Mouse (Mus musculus): Measurements from ENCODE around the gene Dlx3.

Gene Dlx3

DNA sequence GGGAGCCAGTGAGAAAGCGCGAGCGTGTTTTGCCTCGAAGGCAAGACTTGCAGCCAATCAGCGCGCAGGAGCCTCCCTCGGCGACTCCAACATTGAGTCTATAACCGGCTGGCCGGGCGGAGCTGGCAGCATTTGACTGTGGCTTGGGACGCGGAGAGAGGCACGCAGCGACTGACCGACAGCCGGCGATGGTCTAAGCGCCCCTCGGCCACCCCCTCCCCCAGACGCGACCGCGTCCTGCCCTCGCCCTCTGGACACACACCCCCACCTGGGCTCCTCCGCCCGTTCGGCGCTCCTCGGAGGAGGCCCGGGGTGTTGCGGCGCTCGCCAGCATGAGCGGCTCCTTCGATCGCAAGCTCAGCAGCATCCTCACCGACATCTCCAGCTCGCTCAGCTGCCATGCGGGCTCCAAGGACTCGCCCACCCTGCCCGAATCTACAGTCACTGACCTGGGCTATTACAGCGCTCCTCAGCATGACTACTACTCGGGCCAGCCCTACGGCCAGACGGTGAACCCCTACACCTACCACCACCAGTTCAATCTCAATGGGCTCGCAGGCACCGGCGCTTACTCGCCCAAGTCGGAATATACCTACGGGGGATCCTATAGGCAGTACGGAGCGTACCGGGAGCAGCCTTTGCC, at the start of gene Dlx3:
Gene Dlx3, plus strand, starts transcription at position 130 of the 643 bp plus-strand sequence.
- TF ChIP-seq GATA4 (IDR thresholded peaks at IDR 0.05; ENCODE audit: insufficient replicate concordance, low read length), result no peak

DNA sequence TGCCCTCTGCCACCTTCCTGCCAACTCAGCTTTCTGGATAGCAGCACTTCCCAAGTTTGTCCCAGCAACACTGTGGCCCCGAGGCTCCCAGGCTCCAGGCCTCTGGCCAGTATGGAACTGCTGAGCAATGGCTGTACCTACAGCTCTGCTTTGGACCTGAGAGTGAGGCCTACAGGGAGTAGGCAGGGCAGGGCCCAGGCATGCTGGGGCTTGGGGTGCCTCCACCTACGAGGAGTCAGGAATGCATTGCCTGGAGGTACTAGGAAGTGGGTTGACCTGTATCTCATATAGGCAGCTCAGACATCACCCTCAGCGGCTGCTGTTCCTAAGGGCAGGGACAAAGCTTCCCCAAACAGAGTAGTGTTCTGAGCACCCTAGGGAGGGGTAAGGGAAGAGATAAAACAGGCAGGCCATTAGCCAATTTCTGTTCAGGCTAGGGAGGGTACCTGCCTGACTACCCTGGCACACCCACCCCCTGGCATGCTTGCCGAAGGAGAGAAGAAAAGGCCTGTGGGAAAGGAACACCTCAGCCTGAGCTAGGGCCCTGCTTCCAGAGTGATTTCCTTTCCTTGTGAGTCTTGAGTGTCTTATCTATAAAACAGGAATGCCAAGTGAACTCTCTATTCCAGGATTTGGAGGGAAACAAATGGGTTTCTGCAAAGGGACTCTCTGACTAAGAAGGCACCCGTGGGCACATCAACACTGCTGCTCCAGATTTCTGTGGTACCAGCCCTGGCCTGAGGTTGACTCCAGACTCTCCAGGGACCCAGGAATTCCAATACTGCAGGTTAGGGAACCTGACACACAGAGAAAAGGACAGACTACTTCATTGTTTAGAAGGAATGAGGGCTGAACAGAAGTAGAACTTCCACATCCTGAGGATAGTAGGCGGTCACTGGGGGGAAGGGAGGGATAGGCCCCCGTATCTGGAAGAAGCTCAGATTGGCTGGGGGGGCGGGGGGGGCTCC, 49.5 kb upstream of the Dlx3 start:
- no peak for TF ChIP-seq GATA4 (IDR thresholded peaks at IDR 0.05; ENCODE audit: insufficient replicate concordance, low read length)

DNA sequence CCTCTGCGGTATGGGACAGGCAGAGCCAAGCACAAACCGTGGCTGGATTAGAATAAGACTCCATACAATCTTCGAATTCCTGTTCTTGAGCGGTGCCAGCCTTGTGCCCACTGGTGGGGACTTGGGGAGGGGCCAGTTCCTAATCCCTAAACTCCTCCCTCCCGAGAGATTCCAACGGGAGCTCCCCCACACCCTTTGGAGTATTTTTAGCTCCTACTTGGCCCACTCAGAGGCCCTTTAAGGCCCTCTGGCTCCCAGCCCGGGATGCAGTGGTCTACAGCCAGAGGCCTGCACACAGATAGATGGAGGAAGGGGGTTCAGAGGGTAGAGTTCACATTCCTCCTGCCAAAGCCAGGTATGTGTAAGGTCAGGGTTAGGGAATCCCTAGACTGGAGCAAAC, 48.7 kb upstream of the Dlx3 start:
- no peak for TF ChIP-seq GATA4 (IDR thresholded peaks at IDR 0.05; ENCODE audit: insufficient replicate concordance, low read length)

DNA sequence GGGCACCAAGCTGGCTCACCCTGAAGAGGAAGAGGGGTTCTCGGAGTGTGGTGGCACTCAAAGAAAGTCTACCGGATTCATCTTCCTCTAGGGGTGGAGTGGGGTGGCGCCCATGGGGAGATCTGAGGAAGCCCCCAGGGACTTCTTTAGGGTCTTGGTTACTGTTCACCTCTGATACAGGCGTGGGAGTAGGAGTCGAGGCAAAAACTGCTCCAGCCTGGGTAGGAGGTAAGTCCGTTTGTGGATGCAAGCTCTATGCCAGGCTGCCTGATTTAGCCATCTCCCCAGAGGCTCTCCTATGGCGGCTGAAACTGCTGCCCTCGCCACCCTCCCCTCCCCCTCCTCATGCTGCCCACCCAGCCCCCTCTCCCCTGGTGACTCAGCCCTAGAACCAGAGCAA, 47.8 kb upstream of the Dlx3 start:
- TF ChIP-seq GATA4 (IDR thresholded peaks at IDR 0.05; ENCODE audit: insufficient replicate concordance, low read length), result no peak

DNA sequence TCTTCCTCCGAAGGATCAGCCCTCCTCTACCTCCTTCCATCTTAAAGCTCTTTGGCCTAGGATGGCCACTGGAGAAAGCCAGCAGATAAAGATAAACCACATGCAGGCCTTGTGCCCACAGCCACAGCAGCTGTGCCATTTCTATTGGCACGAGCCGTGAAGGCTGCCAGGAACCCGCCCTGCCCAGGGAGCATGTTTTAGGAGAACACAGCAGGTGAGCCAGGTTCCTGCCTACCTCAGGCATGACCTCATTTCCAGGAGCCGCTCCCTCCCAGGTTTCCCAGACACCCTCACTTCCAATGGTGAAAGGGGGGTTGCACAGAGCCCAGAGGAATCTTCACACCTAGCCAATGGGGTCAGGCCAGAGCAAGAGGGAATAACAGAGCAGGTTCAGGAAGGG, 47.1 kb upstream of the Dlx3 start:
- TF ChIP-seq GATA4 (IDR thresholded peaks at IDR 0.05; ENCODE audit: insufficient replicate concordance, low read length), result no peak

DNA sequence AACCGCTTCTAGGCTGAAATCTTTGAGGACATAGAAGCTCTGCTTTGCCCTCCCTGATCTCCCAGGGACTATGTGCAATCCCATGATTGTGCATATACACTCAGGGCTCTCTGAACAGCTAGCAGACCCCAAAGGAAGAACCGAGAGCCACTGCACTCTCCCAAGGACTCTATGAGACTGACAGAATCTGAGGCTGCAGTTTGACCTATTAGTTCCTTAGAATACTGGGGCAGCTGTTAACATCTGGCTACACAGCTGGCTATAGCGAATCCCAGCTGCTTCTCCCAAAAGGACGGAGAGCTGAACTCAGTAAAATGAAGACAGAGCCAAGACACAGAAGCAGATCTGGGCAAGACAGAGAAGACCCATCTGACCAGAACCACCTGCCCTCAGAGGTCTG, 46.1 kb upstream of the Dlx3 start:
- TF ChIP-seq GATA4 (IDR thresholded peaks at IDR 0.05; ENCODE audit: insufficient replicate concordance, low read length), result no peak

DNA sequence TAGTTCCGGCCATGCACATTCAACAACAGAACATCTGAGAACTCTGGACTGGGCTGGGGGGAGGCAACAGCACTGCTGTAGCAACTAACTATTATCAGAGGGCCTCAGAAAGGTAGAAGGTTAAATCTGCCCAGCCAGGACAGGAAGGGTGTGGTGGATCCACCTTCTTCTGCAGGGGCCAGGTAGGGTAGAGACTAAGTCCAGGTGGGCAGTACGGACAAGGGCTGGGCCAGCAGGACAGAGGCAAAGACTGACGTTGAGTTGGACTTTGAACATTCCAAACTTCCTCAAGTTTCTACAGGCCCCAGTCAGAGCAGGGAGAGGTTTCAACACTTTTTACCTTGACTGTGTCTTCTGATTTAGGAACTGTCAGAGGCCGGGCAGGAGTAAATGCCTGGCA, 45.2 kb upstream of the Dlx3 start:
- TF ChIP-seq GATA4 (IDR thresholded peaks at IDR 0.05; ENCODE audit: insufficient replicate concordance, low read length), result no peak

DNA sequence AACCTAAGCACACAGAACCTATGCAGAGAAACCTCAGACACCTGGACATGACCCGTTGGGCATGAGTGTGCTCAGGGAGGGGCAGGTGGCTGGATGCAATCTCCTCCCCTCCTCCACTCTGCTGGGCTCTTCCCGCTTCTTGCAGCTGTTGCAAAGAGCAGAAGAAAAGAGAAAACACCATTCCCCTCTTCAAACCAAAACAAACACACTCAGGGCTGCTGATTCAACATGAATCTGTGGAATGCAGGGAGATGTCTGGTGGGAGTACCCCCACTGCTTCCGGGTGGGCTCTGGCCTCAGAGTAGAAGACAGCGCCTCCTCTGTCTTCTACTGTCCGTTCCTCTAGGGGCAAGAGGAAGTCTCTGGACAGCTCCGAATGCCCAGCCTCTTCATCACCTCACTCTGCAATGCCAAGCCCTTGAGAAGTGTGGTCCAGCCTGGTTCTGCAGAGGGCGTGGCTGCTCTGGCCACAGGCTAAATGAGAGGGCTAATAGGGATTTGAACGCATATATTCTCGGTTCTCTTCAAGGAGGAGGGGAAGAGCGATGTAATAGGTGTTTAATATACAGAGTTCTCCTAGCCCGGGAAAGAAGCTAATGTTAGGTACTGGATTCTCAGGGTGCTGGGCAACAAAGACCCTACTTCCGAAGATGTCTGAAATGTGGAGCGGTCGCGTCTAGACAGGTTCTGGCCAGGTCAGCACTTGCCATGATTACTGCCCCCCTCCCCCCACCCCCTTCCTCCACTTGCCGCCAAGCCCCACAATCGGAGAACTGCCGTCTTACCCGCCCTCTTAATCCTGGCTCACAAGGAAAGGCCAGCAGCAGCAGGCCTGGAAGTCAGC, 44.5 kb upstream of the Dlx3 start:
- TF ChIP-seq GATA4 (IDR thresholded peaks at IDR 0.05; ENCODE audit: insufficient replicate concordance, low read length), result no peak

DNA sequence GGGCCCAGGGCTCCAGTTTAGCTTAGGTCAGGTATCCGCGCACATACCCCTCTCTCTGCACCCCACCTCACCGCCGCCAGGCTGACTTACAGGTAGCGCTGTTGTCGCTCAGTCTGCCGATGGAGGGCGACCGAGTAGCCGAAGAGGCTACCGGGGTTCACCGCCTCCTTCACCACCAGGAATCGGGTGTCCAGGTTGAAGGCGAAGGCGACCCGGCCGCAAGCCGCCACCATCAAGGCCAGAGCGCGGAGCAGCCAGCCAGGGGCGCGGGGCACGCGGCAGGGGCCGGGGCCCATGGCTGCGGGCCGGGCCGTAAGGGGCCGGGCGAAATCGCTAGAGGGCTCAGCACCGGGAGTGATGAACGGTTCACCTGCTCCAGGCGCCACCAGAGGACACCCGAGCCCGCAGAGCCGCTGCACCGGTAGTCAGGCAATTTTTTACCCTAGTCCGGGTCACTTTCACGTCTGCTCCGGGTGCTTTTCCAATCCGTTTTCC, 43.8 kb upstream of the Dlx3 start:
- no peak for TF ChIP-seq GATA4 (IDR thresholded peaks at IDR 0.05; ENCODE audit: insufficient replicate concordance, low read length)

DNA sequence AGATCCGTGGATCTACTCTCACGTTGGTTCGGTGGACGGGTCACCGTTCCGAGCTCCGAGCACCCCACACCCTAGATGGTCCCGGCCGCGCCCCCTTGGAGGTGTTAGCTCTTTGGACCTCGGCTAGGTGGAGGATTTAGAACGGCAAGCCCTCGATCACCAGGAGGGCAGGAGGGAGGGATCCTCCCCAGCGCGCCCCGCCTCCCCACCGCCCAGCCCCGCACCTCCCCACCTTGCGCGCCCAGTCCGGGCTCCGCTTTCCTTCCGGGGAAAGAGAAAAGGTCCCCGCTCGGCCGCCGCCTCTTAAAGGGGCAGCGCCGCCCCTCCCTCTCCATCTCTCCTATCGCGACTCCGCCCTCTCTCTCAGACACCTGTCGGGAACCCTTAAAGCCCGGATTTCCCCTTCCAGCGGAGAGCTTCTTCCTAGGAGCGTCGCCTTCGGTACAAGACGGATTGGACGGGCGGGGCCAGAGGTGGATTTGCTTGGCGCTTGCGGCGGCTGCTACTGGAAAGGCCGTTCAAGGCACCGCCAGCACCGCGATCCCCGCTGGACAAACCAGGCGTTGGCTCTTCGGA, 43.3 kb upstream of the Dlx3 start, which contains the start of gene Itga3:
Gene Itga3, minus strand, starts transcription at position 266 of the 576 bp plus-strand sequence.
- no peak for TF ChIP-seq GATA4 (IDR thresholded peaks at IDR 0.05; ENCODE audit: insufficient replicate concordance, low read length)

DNA sequence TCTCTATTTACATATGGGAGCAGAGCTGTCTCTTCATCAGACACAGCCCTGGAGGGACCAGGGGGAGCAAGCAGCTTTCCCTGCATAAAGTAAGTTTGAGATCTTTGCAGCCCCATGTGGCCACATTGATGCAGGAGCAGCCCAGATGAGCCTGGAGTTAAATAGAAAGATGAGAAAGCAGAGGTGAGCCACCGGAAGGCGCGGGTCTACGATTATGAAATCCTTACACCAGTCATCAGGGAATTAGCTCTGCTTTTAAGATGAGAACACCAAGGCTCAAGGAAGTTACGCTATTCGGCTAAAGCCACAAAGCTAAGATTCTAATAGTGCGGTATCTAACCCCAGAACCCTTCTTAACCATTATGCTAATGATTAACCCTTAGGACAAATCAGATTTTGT, 42.0 kb upstream of the Dlx3 start:
- no peak for TF ChIP-seq GATA4 (IDR thresholded peaks at IDR 0.05; ENCODE audit: insufficient replicate concordance, low read length)

DNA sequence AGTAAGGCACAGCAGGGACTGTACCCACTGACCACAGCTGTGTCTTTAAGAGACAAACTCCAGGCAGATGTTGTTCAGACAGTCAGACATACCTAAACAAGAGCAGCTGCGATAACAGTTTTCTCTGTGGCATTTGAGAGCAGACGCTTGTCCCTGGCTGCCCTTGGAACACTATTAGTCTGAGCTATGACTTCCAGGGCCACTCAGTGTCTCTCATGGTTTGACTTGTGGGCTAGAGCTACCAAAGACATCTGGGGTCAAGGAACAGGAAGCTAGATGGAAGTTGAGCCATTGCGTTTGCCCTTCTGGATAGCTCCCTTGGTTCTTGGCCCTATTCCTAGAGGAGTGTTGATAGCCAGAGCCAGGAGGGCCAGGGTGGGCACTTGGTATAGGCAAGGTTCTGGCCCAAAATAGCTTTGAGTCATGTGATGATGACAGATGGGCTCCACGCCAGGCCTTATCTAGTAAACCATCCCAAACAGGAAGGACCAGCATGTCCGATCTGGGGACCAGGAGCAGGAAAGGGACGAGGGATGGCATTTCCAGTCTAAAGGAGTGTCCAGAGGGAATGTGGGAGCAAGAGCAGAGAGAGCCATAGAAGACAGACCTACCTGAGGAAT, 40.6 kb upstream of the Dlx3 start:
- no peak for TF ChIP-seq GATA4 (IDR thresholded peaks at IDR 0.05; ENCODE audit: insufficient replicate concordance, low read length)

DNA sequence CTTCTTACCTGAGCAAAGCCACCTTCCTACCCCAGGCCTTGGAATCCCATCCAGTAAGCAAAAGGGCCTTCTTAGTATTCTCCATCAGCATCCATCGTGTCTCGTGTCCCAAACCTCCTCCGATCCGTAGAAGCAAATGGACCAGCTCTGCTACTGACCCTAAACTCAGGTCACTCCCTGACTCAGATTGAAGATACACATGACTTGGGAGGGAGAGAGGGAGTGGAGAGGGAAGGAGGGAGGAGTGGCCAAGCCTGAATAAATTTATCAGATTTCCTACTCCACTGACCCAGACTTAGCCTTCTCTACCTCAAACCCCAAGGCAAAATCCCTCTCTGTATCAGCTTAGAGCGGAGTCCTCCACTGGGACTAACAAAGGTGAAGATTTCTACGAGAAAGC, 39.1 kb upstream of the Dlx3 start:
- no peak for TF ChIP-seq GATA4 (IDR thresholded peaks at IDR 0.05; ENCODE audit: insufficient replicate concordance, low read length)

DNA sequence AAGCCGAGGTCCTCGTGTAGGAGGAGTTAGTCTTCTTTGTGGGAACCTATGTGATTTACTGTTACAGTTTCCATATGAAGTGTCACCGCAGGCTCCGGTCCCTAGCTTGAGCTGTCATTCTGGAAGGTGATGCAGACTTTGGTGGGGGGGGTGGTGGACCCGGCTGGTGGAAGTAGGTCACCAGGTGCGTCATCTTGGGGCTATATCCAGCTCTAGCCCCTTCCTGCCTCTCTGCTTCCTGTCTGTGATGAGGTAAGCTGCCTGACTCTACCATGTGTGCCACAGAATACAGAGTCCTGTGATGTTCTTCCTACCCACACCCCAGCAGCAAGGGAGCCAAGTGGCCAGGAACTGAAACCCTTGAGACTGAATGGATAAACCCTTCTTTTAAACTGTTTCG, 37.0 kb upstream of the Dlx3 start:
- no peak for TF ChIP-seq GATA4 (IDR thresholded peaks at IDR 0.05; ENCODE audit: insufficient replicate concordance, low read length)
